Mouse (Mus musculus) hindbrain, embryonic 13.5 days (tissue): ENCODE measurements around the gene Plcl2. TPM values are rescaled to one million over a fixed set of nuclear protein-coding genes. Genes with fewer than 3 reads are reported as not detected.
"Not testable (repeated sequence)": the region's sequence is repeated elsewhere in the genome, so short reads cannot be mapped to it uniquely, and the experiment has no call there.

ENCODE experiments used
- ATAC-seq: fragments of 200-750 bp; cut with Nextera tagmentation; 2 replicates; pipeline ENCODE4 v1.8.0; 2017; ENCODE audit warnings: moderate TSS enrichment; ENCODE audit not compliant: low FRiP score
- H3K27ac ChIP-seq: fragments of 300-500 bp; sonication (generic); 2 replicates; pipeline ENCODE4 v1.5.1; 2015; ENCODE audit warnings: inconsistent platforms, mild to moderate bottlenecking, moderate library complexity
- H3K27me3 ChIP-seq: fragments of 300-500 bp; sonication (generic); 2 replicates; pipeline ENCODE4 v1.6.1; 2015; ENCODE audit warnings: mild to moderate bottlenecking, inconsistent platforms
- H3K36me3 ChIP-seq: fragments of 300-500 bp; sonication (generic); 2 replicates; pipeline ENCODE4 v1.6.1; 2015; ENCODE audit warnings: mild to moderate bottlenecking, inconsistent platforms
- H3K4me1 ChIP-seq: fragments of 300-500 bp; sonication (generic); replicated peaks from 2 replicates; pipeline ENCODE4 v1.6.1; 2015; ENCODE audit warnings: inconsistent platforms
- H3K4me2 ChIP-seq: fragments of 300-500 bp; sonication (generic); 2 replicates; pipeline ENCODE4 v1.6.1; 2015; ENCODE audit warnings: inconsistent platforms, mild to moderate bottlenecking, moderate library complexity
- H3K4me3 ChIP-seq: fragments of 300-500 bp; sonication (generic); 2 replicates; pipeline ENCODE4 v1.5.1; 2015; ENCODE audit warnings: mild to moderate bottlenecking, inconsistent platforms
- H3K9ac ChIP-seq: fragments of 300-500 bp; sonication (generic); 2 replicates; pipeline ENCODE4 v1.6.1; 2015; ENCODE audit warnings: mild to moderate bottlenecking, inconsistent platforms
- H3K9me3 ChIP-seq: fragments of 300-500 bp; sonication (generic); 2 replicates; pipeline ENCODE4 v1.6.1; 2016; ENCODE audit warnings: inconsistent platforms
- WGBS: fragments of 180-500 bp; shearing (Covaris S2); methylation state at CpG from one replicate; pipeline ENCODE4 v1.1.7; 2015; 5-methylcytosine and 5-hydroxymethylcytosine counted together
- polyA plus RNA-seq: library from polyadenylated mRNA; unstranded; fragments of >200 nt; fragmentation: Nextera tagmentation; extraction: Ambion mirVana; gene quantifications from 2 replicates; pipeline ENCODE4 v1.2.1, GENCODE M21; 2015

Plcl2 gene
- polyA plus RNA-seq, 1 experiment from 2014 or later: 7.6 TPM

- Histone ChIP-seq H3K36me3 (no peaks in the 10 kb centered on the region), H3K9ac (no peak overlapping the region), H3K27ac (no peak overlapping the region), H3K9me3 (no peaks in the 10 kb centered on the region), H3K4me2 (no peak overlapping the region), H3K27me3 (no peaks in the 10 kb centered on the region), H3K4me1 (no peaks in the 10 kb centered on the region), H3K4me3 (no peak overlapping the region)
- 85% methylated on average over 12 of the region's 12 CpGs for WGBS
- ATAC-seq: no peak
Observed at GRCm38 (mm10) chr17:50557566-50558238, 48.5 kb downstream of the Plcl2 start.

- H3K27me3 ChIP-seq: no peaks in the 10 kb centered on the region
- H3K9ac ChIP-seq: no peak overlapping the region
- H3K27ac ChIP-seq: no peak overlapping the region
- H3K9me3 ChIP-seq: no peaks in the 10 kb centered on the region
- H3K4me2 ChIP-seq: no peak overlapping the region
- no peak overlapping the region for H3K4me3 ChIP-seq
- ATAC-seq: no peak
- 87% methylated on average over 4 of the region's 4 CpGs for WGBS
- H3K36me3 ChIP-seq: no peaks in the 10 kb centered on the region
- H3K4me1 ChIP-seq: no peaks in the 10 kb centered on the region
Observed at GRCm38 (mm10) chr17:50558239-50558625, 49.0 kb downstream of the Plcl2 start.

- no peak overlapping the region for H3K4me3 ChIP-seq
- 54% methylated on average over 8 of the region's 8 CpGs for WGBS
- H3K36me3 ChIP-seq: no peaks in the 10 kb centered on the region
- peaks cover 7% of the 10 kb centered on the region for H3K4me1 ChIP-seq
- H3K9me3 ChIP-seq: no peaks in the 10 kb centered on the region
- no peak for ATAC-seq
- H3K4me2 ChIP-seq: no peak overlapping the region
- no peak overlapping the region for H3K9ac ChIP-seq
- H3K27ac ChIP-seq: no peak overlapping the region
- no peaks in the 10 kb centered on the region for H3K27me3 ChIP-seq
Observed at GRCm38 (mm10) chr17:50565376-50566123, 56.3 kb downstream of the Plcl2 start.

- Histone ChIP-seq H3K36me3 (no peaks in the 10 kb centered on the region), H3K9me3 (no peaks in the 10 kb centered on the region), H3K9ac (no peak overlapping the region), H3K4me1 (peaks cover 7% of the 10 kb centered on the region), H3K27ac (no peak overlapping the region), H3K4me3 (no peak overlapping the region), H3K27me3 (no peaks in the 10 kb centered on the region), H3K4me2 (no peak overlapping the region)
- ATAC-seq: no peak
- whole genome bisulfite sequencing: 96% methylated on average over 2 of the region's 2 CpGs
Observed at GRCm38 (mm10) chr17:50568846-50569245, 59.6 kb downstream of the Plcl2 start.

- not testable (repeated sequence) for H3K9me3 ChIP-seq, H3K4me1 ChIP-seq, H3K9ac ChIP-seq, H3K27me3 ChIP-seq, H3K4me2 ChIP-seq, H3K36me3 ChIP-seq, H3K4me3 ChIP-seq, H3K27ac ChIP-seq
- 0 out of 2 replicates have a peak, but pooled peaks have one; percentile 68 for ATAC-seq
- 97% methylated on average over 5 of the region's 5 CpGs for WGBS
Observed at GRCm38 (mm10) chr17:50570228-50570627, 61.0 kb downstream of the Plcl2 start.

GRCm38 (mm10) chr17:50570681-50571398, 61.6 kb downstream of the Plcl2 start:
- H3K27me3 ChIP-seq: no peaks in the 10 kb centered on the region
- H3K9ac ChIP-seq: no peak overlapping the region
- H3K36me3 ChIP-seq: no peaks in the 10 kb centered on the region
- no peak overlapping the region for H3K27ac ChIP-seq
- H3K4me2 ChIP-seq: no peak overlapping the region
- H3K4me1 ChIP-seq: peaks cover under 1% of the 10 kb centered on the region; the same call in 1 of the 2 replicates
- 89% methylated on average over 5 of the region's 5 CpGs for WGBS
- no peak overlapping the region for H3K4me3 ChIP-seq
- no peaks in the 10 kb centered on the region for H3K9me3 ChIP-seq
- ATAC-seq: no peak

GRCm38 (mm10) chr17:50574161-50574560, 65.0 kb downstream of the Plcl2 start:
- H3K4me2 ChIP-seq: no peak overlapping the region
- H3K36me3 ChIP-seq: no peaks in the 10 kb centered on the region
- no peak overlapping the region for H3K9ac ChIP-seq
- ATAC-seq: no peak
- no peaks in the 10 kb centered on the region for H3K27me3 ChIP-seq
- no peaks in the 10 kb centered on the region for H3K9me3 ChIP-seq
- no peak overlapping the region; the same call in 1 of the 2 replicates for H3K27ac ChIP-seq
- H3K4me1 ChIP-seq: no peaks in the 10 kb centered on the region
- WGBS: 87% methylated on average over 12 of the region's 12 CpGs
- no peak overlapping the region for H3K4me3 ChIP-seq

GRCm38 (mm10) chr17:50580416-50580815, 71.2 kb downstream of the Plcl2 start:
- peaks cover 3% of the 10 kb centered on the region; the same call in 1 of the 2 replicates for H3K4me1 ChIP-seq
- H3K4me3 ChIP-seq: no peak overlapping the region
- no peak overlapping the region for H3K27ac ChIP-seq
- WGBS: 91% methylated on average over 3 of the region's 3 CpGs
- no peaks in the 10 kb centered on the region for H3K36me3 ChIP-seq
- no peak for ATAC-seq
- no peaks in the 10 kb centered on the region for H3K27me3 ChIP-seq
- no peak overlapping the region for H3K4me2 ChIP-seq
- H3K9ac ChIP-seq: no peak overlapping the region
- H3K9me3 ChIP-seq: no peaks in the 10 kb centered on the region

- Histone ChIP-seq H3K27ac (no peak overlapping the region), H3K36me3 (no peaks in the 10 kb centered on the region), H3K4me3 (no peak overlapping the region), H3K9ac (no peak overlapping the region), H3K27me3 (no peaks in the 10 kb centered on the region), H3K4me2 (no peak overlapping the region), H3K9me3 (no peaks in the 10 kb centered on the region), H3K4me1 (no peaks in the 10 kb centered on the region)
- WGBS: 91% methylated on average over 5 of the region's 5 CpGs
- ATAC-seq: no peak
Observed at GRCm38 (mm10) chr17:50586834-50587233, 77.6 kb downstream of the Plcl2 start.

GRCm38 (mm10) chr17:50587941-50588340, 78.7 kb downstream of the Plcl2 start:
- 59% methylated on average over 3 of the region's 3 CpGs for WGBS

GRCm38 (mm10) chr17:50600178-50600577, 91.0 kb downstream of the Plcl2 start:
- no peaks in the 10 kb centered on the region for H3K27me3 ChIP-seq
- H3K9ac ChIP-seq: no peak overlapping the region
- H3K9me3 ChIP-seq: no peaks in the 10 kb centered on the region
- no peak overlapping the region for H3K4me3 ChIP-seq
- no peak overlapping the region for H3K27ac ChIP-seq
- H3K36me3 ChIP-seq: no peaks in the 10 kb centered on the region
- H3K4me1 ChIP-seq: no peaks in the 10 kb centered on the region; the same call in 1 of the 2 replicates
- ATAC-seq: no peak
- WGBS: 82% methylated on average over 6 of the region's 6 CpGs
- no peak overlapping the region for H3K4me2 ChIP-seq

More at GRCm38 (mm10) chr17:50587941-50588340, 78.7 kb downstream of the Plcl2 start:
- no peaks in the 10 kb centered on the region for H3K4me1 ChIP-seq
- H3K27ac ChIP-seq: no peak overlapping the region
- H3K27me3 ChIP-seq: no peaks in the 10 kb centered on the region
- H3K4me3 ChIP-seq: no peak overlapping the region
- no peak overlapping the region for H3K4me2 ChIP-seq
- no peak overlapping the region for H3K9ac ChIP-seq
- H3K9me3 ChIP-seq: no peaks in the 10 kb centered on the region
- no peaks in the 10 kb centered on the region for H3K36me3 ChIP-seq
- no peak for ATAC-seq

- no peak overlapping the region for H3K27ac ChIP-seq
- H3K9me3 ChIP-seq: no peaks in the 10 kb centered on the region
- ATAC-seq: no peak
- H3K9ac ChIP-seq: no peak overlapping the region
- H3K36me3 ChIP-seq: no peaks in the 10 kb centered on the region
- no peak overlapping the region for H3K4me3 ChIP-seq
- WGBS: 97% methylated on average over 1 of the region's 1 CpGs
- H3K4me1 ChIP-seq: no peaks in the 10 kb centered on the region; the same call in 1 of the 2 replicates
- no peak overlapping the region for H3K4me2 ChIP-seq
- H3K27me3 ChIP-seq: no peaks in the 10 kb centered on the region
Observed at GRCm38 (mm10) chr17:50600696-50601095, 91.5 kb downstream of the Plcl2 start.
